Mouse (Mus musculus): Measurements from ENCODE around the gene Hk3. TPM values are rescaled to one million over a fixed set of nuclear protein-coding genes. Genes with fewer than 3 reads are reported as not detected.

Gene Hk3
- total RNA-seq, 2 experiments from 2014 or later, result 1.0 to 1.2 TPM

- no peak for DNase-seq (ENCODE audit: extremely low spot score in 1 of 2, low spot score in 1 of 2)
Observed at GRCm38 (mm10) chr13:54957281-54957680, 63.9 kb downstream of the Hk3 start.

Other genes with a start within 250 kb of the Hk3 start
- gene Eif4e1b, start 237.4 kb downstream of the Hk3 start, total RNA-seq (2021), result not detected
- gene Tspan17, start 232.0 kb downstream of the Hk3 start, total RNA-seq (2021), result 100 to 1,000 TPM in 1 of 2 experiments, 10 to 100 TPM in 1; 97.2 to 104 TPM
- gene Unc5a, start 72.0 kb downstream of the Hk3 start, total RNA-seq (2021), result 100 to 1,000 TPM; 140 to 143 TPM
- gene Uimc1, start 78.9 kb upstream of the Hk3 start, total RNA-seq (2021), result 10 to 100 TPM; 17.8 to 22.1 TPM
- 10 to 100 TPM; 45.6 to 51.3 TPM for gene Zfp346, start 83.9 kb upstream of the Hk3 start, total RNA-seq (2021)
- gene Gm17617, start 112.2 kb upstream of the Hk3 start, total RNA-seq (2021), result not detected
- under 1 TPM; 0.68 to 0.74 TPM for gene Fgfr4, start 131.3 kb upstream of the Hk3 start, total RNA-seq (2021)
- gene Nsd1, start 188.4 kb upstream of the Hk3 start, total RNA-seq (2021), result 100 to 1,000 TPM; 117 to 140 TPM

Measured in layer of hippocampus, postnatal 25 days (tissue).